Mouse (Mus musculus): ENCODE data around the gene Papola. TPM values are rescaled to one million over a fixed set of nuclear protein-coding genes. Genes with fewer than 3 reads are reported as not detected.

Gene Papola
- polyA plus RNA-seq, 1 experiment from 2014 or later, result 222 TPM

DNA sequence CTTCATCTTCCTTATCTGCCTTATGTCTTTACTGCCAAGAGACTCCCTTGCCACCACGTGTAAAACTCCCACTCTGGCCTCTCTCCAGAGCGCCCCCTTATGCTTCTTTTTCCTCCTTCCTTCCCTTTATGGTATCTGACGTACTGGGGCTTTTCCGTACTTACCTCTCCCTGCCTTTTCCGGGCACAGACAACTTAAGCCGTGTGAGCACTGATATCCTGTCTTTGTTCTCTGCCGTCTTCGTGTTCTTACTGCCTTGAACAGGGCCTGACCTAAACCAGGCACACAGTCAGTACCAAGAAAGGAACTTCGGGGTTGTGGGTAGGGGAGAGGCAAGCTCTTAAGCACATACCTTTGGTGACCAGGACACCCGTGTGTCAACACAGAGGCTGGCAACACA, 14.8 kb upstream of the Papola start:
- H3K4me3 ChIP-seq, result no peak overlapping the region
- no peaks in the 10 kb centered on the region for H3K27me3 ChIP-seq (ENCODE audit: insufficient read depth, poor library complexity, severe bottlenecking)
- H3K4me1 ChIP-seq, result peaks cover 7% of the 10 kb centered on the region; the same call in 1 of the 2 replicates
- H3K9me3 ChIP-seq, result no peaks in the 10 kb centered on the region
- H3K36me3 ChIP-seq, result no peaks in the 10 kb centered on the region
- 54% methylated on average over 10 of the region's 10 CpGs for WGBS
- no peak for DNase-seq (ENCODE audit: low spot score)
- no peak overlapping the region for H3K27ac ChIP-seq

GRCm38 (mm10) chr12:105774871-105775270, 9.6 kb upstream of the Papola start:
- no peak for DNase-seq (ENCODE audit: low spot score)
- WGBS, result 84% methylated on average over 7 of the region's 7 CpGs

GRCm38 (mm10) chr12:105777651-105778050, 6.8 kb upstream of the Papola start:
- Histone ChIP-seq H3K27me3 (ENCODE audit: insufficient read depth, poor library complexity, severe bottlenecking) (no peaks in the 10 kb centered on the region), H3K4me3 (no peak overlapping the region), H3K4me1 (no peaks in the 10 kb centered on the region), H3K9me3 (no peaks in the 10 kb centered on the region), H3K36me3 (no peaks in the 10 kb centered on the region), H3K27ac (no peak overlapping the region)
- DNase-seq (ENCODE audit: low spot score), result no peak
- WGBS, result 79% methylated on average over 4 of the region's 4 CpGs

More at GRCm38 (mm10) chr12:105774871-105775270, 9.6 kb upstream of the Papola start:
- no peaks in the 10 kb centered on the region for H3K27me3 ChIP-seq (ENCODE audit: insufficient read depth, poor library complexity, severe bottlenecking)
- H3K27ac ChIP-seq, result no peak overlapping the region
- H3K36me3 ChIP-seq, result no peaks in the 10 kb centered on the region
- H3K4me3 ChIP-seq, result no peak overlapping the region
- no peaks in the 10 kb centered on the region for H3K9me3 ChIP-seq
- H3K4me1 ChIP-seq, result 0 out of 2 replicates have a peak, but pooled peaks cover under 1% of the 10 kb centered on the region

GRCm38 (mm10) chr12:105785000-105785774, 693 bp downstream of the Papola start:
- H3K27me3 ChIP-seq (ENCODE audit: insufficient read depth, poor library complexity, severe bottlenecking), result no peaks in the 10 kb centered on the region
- H3K4me1 ChIP-seq, result peaks cover 12% of the 10 kb centered on the region; the same call in 1 of the 2 replicates
- peak overlapping the region; percentile 95 for H3K4me3 ChIP-seq
- no peaks in the 10 kb centered on the region for H3K9me3 ChIP-seq
- peak; percentile 89 for DNase-seq (ENCODE audit: low spot score)
- under 1% methylated on average over 44 of the region's 53 CpGs for WGBS
- H3K36me3 ChIP-seq, result peaks cover 8% of the 10 kb centered on the region; the same call in 1 of the 2 replicates
- H3K27ac ChIP-seq, result peak overlapping the region; percentile 98

DNA sequence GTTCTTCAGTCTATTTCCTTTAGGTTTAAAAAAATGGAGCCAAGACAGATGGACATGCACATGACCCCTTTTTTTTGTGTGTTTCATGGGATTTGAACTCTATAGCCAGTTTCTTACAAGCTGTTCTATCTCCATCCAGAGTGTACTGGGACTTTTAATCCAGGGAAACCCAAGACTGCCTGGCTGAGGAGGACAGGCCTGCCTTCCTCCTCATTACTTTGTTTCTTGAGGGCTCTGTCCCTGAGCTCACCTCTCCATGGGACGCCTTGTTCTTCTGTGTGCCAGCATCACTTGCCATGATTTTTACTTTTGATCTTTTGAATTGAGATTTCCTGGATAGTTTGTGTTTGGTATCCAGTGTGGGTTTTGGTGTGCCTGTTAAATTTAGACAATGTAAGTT, 1.6 kb downstream of the Papola start:
- H3K4me1 ChIP-seq, result peaks cover 12% of the 10 kb centered on the region; the same call in 1 of the 2 replicates
- H3K36me3 ChIP-seq, result peaks cover 8% of the 10 kb centered on the region; the same call in 1 of the 2 replicates
- 73% methylated on average over 1 of the region's 1 CpGs for WGBS
- DNase-seq (ENCODE audit: low spot score), result no peak
- H3K27me3 ChIP-seq (ENCODE audit: insufficient read depth, poor library complexity, severe bottlenecking), result no peaks in the 10 kb centered on the region
- H3K4me3 ChIP-seq, result peak overlapping the region; percentile 95
- no peak overlapping the region for H3K27ac ChIP-seq
- no peaks in the 10 kb centered on the region for H3K9me3 ChIP-seq

GRCm38 (mm10) chr12:105787626-105788025, 3.1 kb downstream of the Papola start:
- Histone ChIP-seq H3K27me3 (ENCODE audit: insufficient read depth, poor library complexity, severe bottlenecking) (no peaks in the 10 kb centered on the region), H3K27ac (no peak overlapping the region), H3K4me1 (peaks cover 12% of the 10 kb centered on the region; the same call in 1 of the 2 replicates), H3K9me3 (no peaks in the 10 kb centered on the region), H3K4me3 (no peak overlapping the region), H3K36me3 (peaks cover 8% of the 10 kb centered on the region; the same call in 1 of the 2 replicates)
- DNase-seq (ENCODE audit: low spot score), result no peak
- WGBS, result 93% methylated on average over 2 of the region's 2 CpGs

GRCm38 (mm10) chr12:105789885-105790284, 5.4 kb downstream of the Papola start:
- 90% methylated on average over 6 of the region's 6 CpGs for WGBS
- Histone ChIP-seq H3K4me3 (no peak overlapping the region), H3K27ac (no peak overlapping the region), H3K36me3 (peaks cover 19% of the 10 kb centered on the region), H3K9me3 (no peaks in the 10 kb centered on the region), H3K27me3 (ENCODE audit: insufficient read depth, poor library complexity, severe bottlenecking) (no peaks in the 10 kb centered on the region), H3K4me1 (peaks cover 12% of the 10 kb centered on the region; the same call in 1 of the 2 replicates)
- no peak for DNase-seq (ENCODE audit: low spot score)

- 88% methylated on average over 2 of the region's 2 CpGs for WGBS
- Histone ChIP-seq H3K27ac (no peak overlapping the region), H3K4me1 (peaks cover 11% of the 10 kb centered on the region), H3K9me3 (no peaks in the 10 kb centered on the region), H3K4me3 (no peak overlapping the region), H3K27me3 (ENCODE audit: insufficient read depth, poor library complexity, severe bottlenecking) (no peaks in the 10 kb centered on the region), H3K36me3 (peaks cover 17% of the 10 kb centered on the region)
- no peak for DNase-seq (ENCODE audit: low spot score)
Observed at GRCm38 (mm10) chr12:105794896-105795295, 10.4 kb downstream of the Papola start.

- H3K27ac ChIP-seq, result no peak overlapping the region
Observed at GRCm38 (mm10) chr12:105798001-105798400, 13.5 kb downstream of the Papola start.

GRCm38 (mm10) chr12:105805790-105806189, 21.3 kb downstream of the Papola start:
- no peak overlapping the region for H3K4me3 ChIP-seq
- peaks cover 76% of the 10 kb centered on the region for H3K36me3 ChIP-seq
- H3K27me3 ChIP-seq (ENCODE audit: insufficient read depth, poor library complexity, severe bottlenecking), result no peaks in the 10 kb centered on the region
- 0 out of 2 replicates have a peak, but pooled peaks cover 3% of the 10 kb centered on the region for H3K4me1 ChIP-seq
- no peak for DNase-seq (ENCODE audit: low spot score)
- WGBS, result 95% methylated on average over 3 of the region's 3 CpGs
- H3K9me3 ChIP-seq, result no peaks in the 10 kb centered on the region
- no peak overlapping the region for H3K27ac ChIP-seq

More at GRCm38 (mm10) chr12:105798001-105798400, 13.5 kb downstream of the Papola start:
- Histone ChIP-seq H3K4me3 (no peak overlapping the region), H3K36me3 (peaks cover 40% of the 10 kb centered on the region), H3K9me3 (no peaks in the 10 kb centered on the region), H3K27me3 (ENCODE audit: insufficient read depth, poor library complexity, severe bottlenecking) (no peaks in the 10 kb centered on the region), H3K4me1 (peaks cover 11% of the 10 kb centered on the region)
- no peak for DNase-seq (ENCODE audit: low spot score)

DNA sequence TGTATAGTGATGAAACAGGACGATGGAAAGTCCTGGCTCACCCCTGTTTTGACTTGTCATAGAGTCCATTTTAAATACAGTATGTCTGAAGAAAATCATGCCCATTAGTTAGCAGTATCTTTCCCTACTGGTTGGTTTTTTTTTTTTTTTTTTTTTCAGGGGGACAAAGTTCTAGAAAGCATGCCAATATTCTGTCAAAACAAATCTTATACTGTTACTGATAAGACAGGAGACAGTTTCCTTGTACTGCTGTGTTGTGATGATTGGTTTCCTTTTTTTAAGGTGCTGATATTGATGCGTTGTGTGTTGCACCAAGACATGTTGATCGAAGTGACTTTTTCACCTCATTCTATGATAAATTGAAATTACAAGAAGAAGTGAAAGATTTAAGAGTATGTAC, 21.7 kb downstream of the Papola start:
- Histone ChIP-seq H3K27me3 (ENCODE audit: insufficient read depth, poor library complexity, severe bottlenecking) (no peaks in the 10 kb centered on the region), H3K9me3 (no peaks in the 10 kb centered on the region), H3K4me1 (0 out of 2 replicates have a peak, but pooled peaks cover 6% of the 10 kb centered on the region), H3K36me3 (peaks cover 76% of the 10 kb centered on the region), H3K4me3 (no peak overlapping the region), H3K27ac (no peak overlapping the region)
- WGBS, result 93% methylated on average over 3 of the region's 3 CpGs
- no peak for DNase-seq (ENCODE audit: low spot score)

DNA sequence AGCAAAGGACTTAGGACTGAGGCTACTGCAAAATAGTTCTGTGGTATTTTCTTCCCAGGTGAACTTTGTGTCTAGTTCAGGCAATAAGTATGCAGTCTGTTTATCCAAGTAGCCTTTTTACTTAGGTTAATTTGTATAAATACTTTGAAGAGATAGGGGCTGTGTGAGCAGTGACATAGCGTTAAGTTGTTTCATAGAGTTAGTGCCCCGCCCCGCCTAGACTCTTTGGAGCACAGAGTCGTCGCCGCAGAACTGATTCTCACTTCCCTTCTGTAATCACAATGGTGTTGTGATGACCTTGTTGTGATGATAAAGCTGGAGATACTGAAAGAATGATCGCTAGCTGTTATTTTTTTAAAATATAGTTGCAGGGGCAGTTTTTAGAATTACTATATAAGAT, 22.9 kb downstream of the Papola start:
- peaks cover 77% of the 10 kb centered on the region for H3K36me3 ChIP-seq
- 0 out of 2 replicates have a peak, but pooled peaks cover 6% of the 10 kb centered on the region for H3K4me1 ChIP-seq
- 84% methylated on average over 7 of the region's 7 CpGs for WGBS

GRCm38 (mm10) chr12:105808945-105809344, 24.5 kb downstream of the Papola start:
- Histone ChIP-seq H3K36me3 (peaks cover 75% of the 10 kb centered on the region), H3K9me3 (no peaks in the 10 kb centered on the region), H3K27me3 (ENCODE audit: insufficient read depth, poor library complexity, severe bottlenecking) (no peaks in the 10 kb centered on the region), H3K4me1 (0 out of 2 replicates have a peak, but pooled peaks cover 6% of the 10 kb centered on the region), H3K4me3 (no peak overlapping the region), H3K27ac (no peak overlapping the region)
- DNase-seq (ENCODE audit: low spot score), result no peak
- WGBS, result 80% methylated on average over 3 of the region's 3 CpGs

More for the DNA sequence above, 22.9 kb downstream of the Papola start:
- Histone ChIP-seq H3K4me3 (no peak overlapping the region), H3K27me3 (ENCODE audit: insufficient read depth, poor library complexity, severe bottlenecking) (no peaks in the 10 kb centered on the region), H3K9me3 (no peaks in the 10 kb centered on the region), H3K27ac (no peak overlapping the region)
- no peak for DNase-seq (ENCODE audit: low spot score)
